12 mouse cellular contexts compared by ENCODE assay signal in genomic region chr14:33343131-33343725, GRCm38 (mm10).
"Had no signal": no experiment of that assay in that cellular context is flagged by ENCODE, and none has a peak within 500 bp of the region (broad histone marks: within the 10 kb centered on the region; RNA-seq: fewer than 3 reads in every experiment).

No protein-coding gene starts in this region.

- ATAC-seq: liver, embryonic 12.5 days; midbrain, embryonic 13.5 days; midbrain, embryonic 16.5 days had no signal

- DNase-seq: kidney, postnatal 14 days; kidney, postnatal 4 days; liver; lung, adult 18-20 months; lung, postnatal 10 days; lung, postnatal 36 days; retina, postnatal 1 day; thymus, adult 2 months; thymus, postnatal 25 days had no signal
